Comparison of ENCODE assay signal across 8 mouse cellular contexts in genomic region chr15:80255646-80256121, GRCm38 (mm10). TPM values are rescaled to one million over a fixed set of nuclear protein-coding genes. Genes with fewer than 3 reads are reported as not detected.
DNase-seq lines count a peak whose midpoint lies in the region; ATAC-seq and TF ChIP-seq lines count a peak whose summit lies in the region.

No protein-coding gene starts in this region.

- peak overlapping the region; percentile 95 for H3K4me2 ChIP-seq in heart, embryonic 16.5 days (ENCODE audit: low read depth, low read length)
- H3K4me2 ChIP-seq in lung, postnatal 0 days (replicated peaks; ENCODE audit: low read depth, low read length), result peak overlapping the region; percentile 94

- TF ChIP-seq CTCF in G1E (IDR thresholded peaks at IDR 0.05; ENCODE audit: low read depth, low read length), result no peak
- TF ChIP-seq CTCF in lung, postnatal 0 days (IDR thresholded peaks at IDR 0.05), result no peak; the same call in 1 of the 2 replicates

- peak overlapping the region; percentile 99 for H3K9ac ChIP-seq in heart, embryonic 16.5 days (ENCODE audit: low read length)
- H3K9ac ChIP-seq in lung, postnatal 0 days (replicated peaks; ENCODE audit: low read depth), result peak overlapping the region; percentile 100

- no peaks in the 10 kb centered on the region for H3K27me3 ChIP-seq in G1E (ENCODE audit: insufficient read depth, low read length)
- H3K27me3 ChIP-seq in heart, embryonic 16.5 days (ENCODE audit: control insufficient read depth, insufficient read depth, low read length), result no peaks in the 10 kb centered on the region
- no peaks in the 10 kb centered on the region for H3K27me3 ChIP-seq in lung, postnatal 0 days (replicated peaks; ENCODE audit: insufficient read depth, low read length)

- H3K36me3 ChIP-seq in G1E (replicated peaks), result peaks cover 97% of the 10 kb centered on the region
- peaks cover 27% of the 10 kb centered on the region for H3K36me3 ChIP-seq in heart, embryonic 16.5 days (ENCODE audit: control insufficient read depth, insufficient read depth)
- peaks cover 13% of the 10 kb centered on the region for H3K36me3 ChIP-seq in lung, postnatal 0 days (ENCODE audit: insufficient read depth, low read length)

- no peak for TF ChIP-seq EP300 in lung, postnatal 0 days (IDR thresholded peaks at IDR 0.05)

- peaks cover 65% of the 10 kb centered on the region for H3K4me1 ChIP-seq in G1E (ENCODE audit: insufficient read depth, low read depth, low read length)
- peaks cover 41% of the 10 kb centered on the region for H3K4me1 ChIP-seq in heart, embryonic 16.5 days (ENCODE audit: control insufficient read depth, insufficient read depth, low read length)
- H3K4me1 ChIP-seq in lung, postnatal 0 days (ENCODE audit: insufficient read depth, low read depth, low read length), result peaks cover 18% of the 10 kb centered on the region; the same call in 1 of the 2 replicates

- H3K4me3 ChIP-seq in G1E (ENCODE audit: low read depth, low read length), result peak overlapping the region; percentile 75
- peak overlapping the region; percentile 97 for H3K4me3 ChIP-seq in heart, embryonic 16.5 days (ENCODE audit: low read length)
- peak overlapping the region; percentile 99 for H3K4me3 ChIP-seq in lung, postnatal 0 days (ENCODE audit: low read depth, low read length)

- peak overlapping the region; percentile 99 for H3K27ac ChIP-seq in heart, embryonic 16.5 days (ENCODE audit: low read length)
- peak overlapping the region; percentile 100 for H3K27ac ChIP-seq in lung, postnatal 0 days (ENCODE audit: low read length)

- H3K9me3 ChIP-seq in G1E (replicated peaks), result peaks cover 13% of the 10 kb centered on the region
- no peaks in the 10 kb centered on the region for H3K9me3 ChIP-seq in heart, embryonic 16.5 days (replicated peaks; ENCODE audit: control insufficient read depth, low read length)
- H3K9me3 ChIP-seq in lung, postnatal 0 days (ENCODE audit: low read length), result no peaks in the 10 kb centered on the region

- peak; percentile 78 for DNase-seq in G1E (ENCODE audit: low spot score)
- peak; percentile 63 for DNase-seq in c-Kit-positive CD71-positive TER-119-negative erythroid progenitor cells, embryonic 14.5 days (ENCODE audit: low read depth)
- peak; percentile 57 for DNase-seq in fibroblast of lung, adult 2 months (ENCODE audit: low read depth)
- DNase-seq in kidney, postnatal 25 days, result peak; percentile 88 to 94
- DNase-seq in lung, postnatal 0 days (ENCODE audit: low spot score), result peak; percentile 97
- peak; percentile 75 for DNase-seq in ovary, adult 18-20 months (ENCODE audit: low spot score)
- peak; percentile 40 to 44 for DNase-seq in thymus, postnatal 10 days (ENCODE audit: low spot score in 2 of 2)

- ATAC-seq in G1E (ENCODE audit: extremely low read depth, insufficient number of reproducible peaks, low FRiP score, poor library complexity, severe bottlenecking), result no peak; the same call in 1 of the 2 replicates
- ATAC-seq in heart, embryonic 16.5 days (replicated peaks; ENCODE audit: extremely low read depth, insufficient read depth, low FRiP score), result peak; percentile 56
- ATAC-seq in lung, postnatal 0 days, result peak; percentile 76

- WGBS in heart, embryonic 16.5 days, result under 1% methylated on average over 51 of the region's 51 CpGs
- WGBS in lung, postnatal 0 days, result under 1% methylated on average over 27 of the region's 51 CpGs

RNA-seq across cellular contexts. Expression of gene Atf4, which starts 0.7 kb away (rescaled TPM):
- total RNA-seq in G1E (2014; fragmentation: Nextera tagmentation), result 45.1 and 51.4 TPM in 2 replicates
- total RNA-seq in G1E (2017), result 81.2 and 85.3 TPM in 2 replicates
- polyA plus RNA-seq in G1E (2012), result 146 and 170 TPM in 2 replicates
- 81.8 and 84.6 TPM in 2 replicates for polyA plus RNA-seq in heart, embryonic 16.5 days (2015; fragmentation: Nextera tagmentation; extraction: Ambion mirVana)
- polyA plus RNA-seq in lung, postnatal 0 days (2015; fragmentation: Nextera tagmentation; extraction: Ambion mirVana), result 113 and 115 TPM in 2 replicates

RNA-seq across cellular contexts. Expression of gene Rps19bp1, which starts 8.4 kb away (rescaled TPM):
- 46.5 and 58.3 TPM in 2 replicates for total RNA-seq in G1E (2014; fragmentation: Nextera tagmentation)
- 22.6 and 25.9 TPM in 2 replicates for total RNA-seq in G1E (2017)
- 67.2 and 96.3 TPM in 2 replicates for polyA plus RNA-seq in G1E (2012)
- 35.3 and 35.7 TPM in 2 replicates for polyA plus RNA-seq in heart, embryonic 16.5 days (2015; fragmentation: Nextera tagmentation; extraction: Ambion mirVana)
- 34.7 and 36.1 TPM in 2 replicates for polyA plus RNA-seq in lung, postnatal 0 days (2015; fragmentation: Nextera tagmentation; extraction: Ambion mirVana)

RNA-seq across cellular contexts. Expression of gene AC140267.1, which starts 20.0 kb away (rescaled TPM):
- total RNA-seq in G1E (2014; fragmentation: Nextera tagmentation), result 14.0 TPM in 1 of 2 replicates, not detected in the other
- not detected in 2 replicates for total RNA-seq in G1E (2017)
- not detected in 2 replicates for polyA plus RNA-seq in G1E (2012)
- polyA plus RNA-seq in heart, embryonic 16.5 days (2015; fragmentation: Nextera tagmentation; extraction: Ambion mirVana), result 3.4 TPM in 1 of 2 replicates, not detected in the other
- polyA plus RNA-seq in lung, postnatal 0 days (2015; fragmentation: Nextera tagmentation; extraction: Ambion mirVana), result not detected in 2 replicates

RNA-seq across cellular contexts. Expression of gene Mief1, which starts 21.9 kb away (rescaled TPM):
- 35.4 and 44.9 TPM in 2 replicates for total RNA-seq in G1E (2014; fragmentation: Nextera tagmentation)
- total RNA-seq in G1E (2017), result 36.1 and 36.8 TPM in 2 replicates
- 20.2 and 26.6 TPM in 2 replicates for polyA plus RNA-seq in G1E (2012)
- 26.1 and 30.0 TPM in 2 replicates for polyA plus RNA-seq in heart, embryonic 16.5 days (2015; fragmentation: Nextera tagmentation; extraction: Ambion mirVana)
- polyA plus RNA-seq in lung, postnatal 0 days (2015; fragmentation: Nextera tagmentation; extraction: Ambion mirVana), result 13.2 and 13.7 TPM in 2 replicates

RNA-seq across cellular contexts. Expression of gene Cacna1i, which starts 31.4 kb away (rescaled TPM):
- total RNA-seq in G1E (2014; fragmentation: Nextera tagmentation) (not detected in 2 replicates), G1E (2017) (0.05 and 0.06 TPM in 2 replicates)
- not detected in 2 replicates for polyA plus RNA-seq in G1E (2012)
- polyA plus RNA-seq in heart, embryonic 16.5 days (2015; fragmentation: Nextera tagmentation; extraction: Ambion mirVana), result 0.02 TPM in 1 of 2 replicates, not detected in the other
- not detected in 2 replicates for polyA plus RNA-seq in lung, postnatal 0 days (2015; fragmentation: Nextera tagmentation; extraction: Ambion mirVana)

Comparison
In these comparisons a context has a peak if more than half of its experiments do, and no peak if none do; other contexts are left out.
1. DNase-seq: peak in every context shown above with its lines; median percentile 97 in lung, postnatal 0 days; 91 in kidney, postnatal 25 days; 78 in G1E; 75 in ovary, adult 18-20 months; 63 in c-Kit-positive CD71-positive TER-119-negative erythroid progenitor cells, embryonic 14.5 days; 57 in fibroblast of lung, adult 2 months; 42 in thymus, postnatal 10 days.